Comparison of ENCODE assay signal across 31 mouse cellular contexts in genomic region chr1:83496888-83497287, GRCm38 (mm10).
"Had no signal": no experiment of that assay in that cellular context is flagged by ENCODE, and none has a peak within 500 bp of the region (broad histone marks: within the 10 kb centered on the region; RNA-seq: fewer than 3 reads in every experiment).

No protein-coding gene starts in this region.

- H3K4me3 ChIP-seq: limb, embryonic 10.5 days; limb, embryonic 12.5 days; limb, embryonic 13.5 days; limb, embryonic 15.5 days; liver, embryonic 12.5 days; liver, embryonic 13.5 days; liver, embryonic 15.5 days; lung, embryonic 15.5 days; megakaryocyte, embryonic 14.5 days; midbrain, embryonic 10.5 days; midbrain, embryonic 12.5 days; midbrain, embryonic 13.5 days; midbrain, embryonic 15.5 days; myocyte; neural tube, embryonic 12.5 days; neural tube, embryonic 13.5 days had no signal

- H3K27ac ChIP-seq: limb, embryonic 10.5 days; limb, embryonic 12.5 days; limb, embryonic 13.5 days; limb, embryonic 15.5 days; liver, embryonic 12.5 days; liver, embryonic 13.5 days; liver, embryonic 14.5 days; liver, embryonic 15.5 days; lung, embryonic 15.5 days; macrophage; midbrain, embryonic 10.5 days; midbrain, embryonic 12.5 days; midbrain, embryonic 13.5 days; midbrain, embryonic 15.5 days; neural tube, embryonic 12.5 days had no signal

- DNase-seq: left cerebral cortex, postnatal 4 days; liver; liver, embryonic 13.5 days; liver, postnatal 0 days; lung, adult 18-20 months; lung, adult 2 months; lung, embryonic 14.5 days; lung, postnatal 10 days; lung, postnatal 14 days; lung, postnatal 36 days; lung, postnatal 4 days had no signal

- H3K27me3 ChIP-seq: limb, embryonic 12.5 days; limb, embryonic 13.5 days; limb, embryonic 15.5 days; liver, embryonic 12.5 days; liver, embryonic 13.5 days; liver, embryonic 15.5 days; lung, embryonic 15.5 days; megakaryocyte, embryonic 14.5 days; midbrain, embryonic 12.5 days; midbrain, embryonic 13.5 days; midbrain, embryonic 15.5 days; neural tube, embryonic 12.5 days; neural tube, embryonic 13.5 days had no signal

- H3K4me1 ChIP-seq: limb, embryonic 10.5 days; limb, embryonic 12.5 days; limb, embryonic 13.5 days; limb, embryonic 15.5 days; liver, embryonic 12.5 days; liver, embryonic 13.5 days; liver, embryonic 15.5 days; lung, embryonic 15.5 days; megakaryocyte, embryonic 14.5 days; midbrain, embryonic 10.5 days; midbrain, embryonic 12.5 days; midbrain, embryonic 13.5 days; neural tube, embryonic 12.5 days; neural tube, embryonic 13.5 days had no signal

- H3K4me2 ChIP-seq: limb, embryonic 12.5 days; limb, embryonic 13.5 days; limb, embryonic 15.5 days; liver, embryonic 11.5 days; liver, embryonic 12.5 days; liver, embryonic 13.5 days; liver, embryonic 15.5 days; lung, embryonic 14.5 days; lung, embryonic 15.5 days; midbrain, embryonic 11.5 days; midbrain, embryonic 12.5 days; midbrain, embryonic 13.5 days; midbrain, embryonic 15.5 days; neural tube, embryonic 12.5 days; neural tube, embryonic 13.5 days had no signal

- H3K9ac ChIP-seq: limb, embryonic 12.5 days; limb, embryonic 13.5 days; limb, embryonic 15.5 days; liver, embryonic 12.5 days; liver, embryonic 13.5 days; liver, embryonic 14.5 days; liver, embryonic 15.5 days; liver, postnatal 0 days; lung, embryonic 14.5 days; lung, embryonic 15.5 days; midbrain, embryonic 12.5 days; midbrain, embryonic 13.5 days; midbrain, embryonic 15.5 days; neural tube, embryonic 12.5 days; neural tube, embryonic 13.5 days had no signal

- ATAC-seq: liver, embryonic 12.5 days; liver, postnatal 0 days; lung, postnatal 0 days had no signal

- H3K36me3 ChIP-seq: limb, embryonic 10.5 days; limb, embryonic 12.5 days; limb, embryonic 13.5 days; limb, embryonic 15.5 days; liver, embryonic 12.5 days; liver, embryonic 13.5 days; liver, embryonic 15.5 days; lung, embryonic 15.5 days; midbrain, embryonic 10.5 days; midbrain, embryonic 12.5 days; midbrain, embryonic 13.5 days; midbrain, embryonic 15.5 days; neural tube, embryonic 12.5 days; neural tube, embryonic 13.5 days had no signal

- H3K9me3 ChIP-seq: limb, embryonic 10.5 days; limb, embryonic 12.5 days; limb, embryonic 13.5 days; limb, embryonic 15.5 days; liver, embryonic 12.5 days; liver, embryonic 13.5 days; liver, embryonic 15.5 days; lung, embryonic 15.5 days; midbrain, embryonic 10.5 days; midbrain, embryonic 12.5 days; midbrain, embryonic 13.5 days; midbrain, embryonic 15.5 days; neural tube, embryonic 12.5 days; neural tube, embryonic 13.5 days had no signal
